Comparison of ENCODE assay signal across 32 mouse cellular contexts in genomic region chr3:116060320-116060719, GRCm38 (mm10). TPM values are rescaled to one million over a fixed set of nuclear protein-coding genes. Genes with fewer than 3 reads are reported as not detected.
DNase-seq lines count a peak whose midpoint lies in the region; ATAC-seq and TF ChIP-seq lines count a peak whose summit lies in the region.
"Had no signal": no experiment of that assay in that cellular context is flagged by ENCODE, and none has a peak within 500 bp of the region (broad histone marks: within the 10 kb centered on the region; RNA-seq: fewer than 3 reads in every experiment).

No protein-coding gene starts in this region.

- no peaks in the 10 kb centered on the region for H3K4me1 ChIP-seq in forebrain, embryonic 15.5 days
- no peaks in the 10 kb centered on the region for H3K4me1 ChIP-seq in forebrain, embryonic 12.5 days
- H3K4me1 ChIP-seq in hindbrain, embryonic 15.5 days (replicated peaks) = no peaks in the 10 kb centered on the region; the same call in 1 of the 2 replicates
- no peaks in the 10 kb centered on the region for H3K4me1 ChIP-seq in hindbrain, embryonic 10.5 days (replicated peaks)
- H3K4me1 ChIP-seq: embryonic facial prominence, embryonic 10.5 days; embryonic facial prominence, embryonic 13.5 days; heart, embryonic 10.5 days; heart, embryonic 13.5 days had no signal

- 0 out of 2 replicates have a peak overlapping the region, but pooled peaks have one; percentile 7 for H3K27ac ChIP-seq in forebrain, embryonic 15.5 days (replicated peaks)
- no peak overlapping the region for H3K27ac ChIP-seq in forebrain, embryonic 12.5 days
- 0 out of 2 replicates have a peak overlapping the region, but pooled peaks have one; percentile 18 for H3K27ac ChIP-seq in hindbrain, embryonic 15.5 days (replicated peaks)
- no peak overlapping the region for H3K27ac ChIP-seq in hindbrain, embryonic 10.5 days
- H3K27ac ChIP-seq: embryonic facial prominence, embryonic 10.5 days; embryonic facial prominence, embryonic 13.5 days; gastrocnemius, adult 2 months; heart, embryonic 10.5 days; heart, embryonic 13.5 days had no signal

- no peak overlapping the region for H3K9ac ChIP-seq in forebrain, embryonic 15.5 days (replicated peaks)
- no peak overlapping the region for H3K9ac ChIP-seq in forebrain, embryonic 12.5 days
- no peak overlapping the region for H3K9ac ChIP-seq in hindbrain, embryonic 15.5 days
- H3K9ac ChIP-seq: embryonic facial prominence, embryonic 13.5 days; heart, embryonic 13.5 days had no signal

- H3K9me3 ChIP-seq in forebrain, embryonic 15.5 days = no peaks in the 10 kb centered on the region
- H3K9me3 ChIP-seq in forebrain, embryonic 12.5 days = no peaks in the 10 kb centered on the region
- no peaks in the 10 kb centered on the region for H3K9me3 ChIP-seq in hindbrain, embryonic 15.5 days
- H3K9me3 ChIP-seq in hindbrain, embryonic 10.5 days = no peaks in the 10 kb centered on the region
- H3K9me3 ChIP-seq: embryonic facial prominence, embryonic 10.5 days; embryonic facial prominence, embryonic 13.5 days; heart, embryonic 10.5 days; heart, embryonic 13.5 days had no signal

- H3K36me3 ChIP-seq in forebrain, embryonic 15.5 days = no peaks in the 10 kb centered on the region
- no peaks in the 10 kb centered on the region for H3K36me3 ChIP-seq in forebrain, embryonic 12.5 days (replicated peaks)
- no peaks in the 10 kb centered on the region for H3K36me3 ChIP-seq in hindbrain, embryonic 15.5 days
- H3K36me3 ChIP-seq in hindbrain, embryonic 10.5 days = no peaks in the 10 kb centered on the region
- H3K36me3 ChIP-seq: embryonic facial prominence, embryonic 10.5 days; embryonic facial prominence, embryonic 13.5 days; heart, embryonic 10.5 days; heart, embryonic 13.5 days had no signal

- no peak for DNase-seq in hindbrain, embryonic 10.5 days (ENCODE audit: low spot score)
- DNase-seq in brain, adult 2 months (ENCODE audit: low read depth, low spot score) = peak; percentile 27
- peak; percentile 56 for DNase-seq in brain, embryonic 14.5 days (ENCODE audit: low read depth)
- no peak for DNase-seq in T-cell, adult 2 months (ENCODE audit: low spot score)
- DNase-seq in cerebellum, postnatal 25 days = no peak
- DNase-seq: adrenal gland, adult 8-10 months; adrenal gland, postnatal 25 days; cerebellum, adult 11 months; cerebellum, adult 2 months; cerebellum, adult 9-11 months; cerebellum, postnatal 36 days; embryo, embryonic 11 days; gastrocnemius, adult 2 months; gastrocnemius, postnatal 14 days; heart, adult 18-20 months; heart, postnatal 14 days; heart, postnatal 4 days; kidney, adult 18-20 months; kidney, adult 9 months had no signal

- 0 out of 2 replicates have a peak, but pooled peaks have one; percentile 38 for ATAC-seq in forebrain, embryonic 15.5 days (replicated peaks)
- ATAC-seq in forebrain, embryonic 12.5 days (ENCODE audit: low FRiP score) = no peak
- no peak for ATAC-seq in hindbrain, embryonic 15.5 days (ENCODE audit: low FRiP score, low read depth)
- ATAC-seq: activated CD4-positive, CD25-positive, alpha-beta regulatory T cell, adult 4 months; CD4-positive, CD25-positive, alpha-beta regulatory T cell, adult 4 months; hindbrain, embryonic 16.5 days; inflammation-experienced regulatory T-cells, adult 6 months; intestine, embryonic 16.5 days had no signal

- no peak overlapping the region for H3K4me2 ChIP-seq in forebrain, embryonic 15.5 days (replicated peaks)
- no peak overlapping the region for H3K4me2 ChIP-seq in forebrain, embryonic 12.5 days
- H3K4me2 ChIP-seq in hindbrain, embryonic 15.5 days = no peak overlapping the region
- H3K4me2 ChIP-seq: embryonic facial prominence, embryonic 13.5 days; heart, embryonic 13.5 days had no signal

- no peak for TF ChIP-seq POLR2A in brain, embryonic 14.5 days (IDR thresholded peaks at IDR 0.05; ENCODE audit: borderline replicate concordance, extremely low read depth, insufficient read depth, insufficient read length, poor library complexity, severe bottlenecking)

- H3K27me3 ChIP-seq in forebrain, embryonic 15.5 days = no peaks in the 10 kb centered on the region
- H3K27me3 ChIP-seq in forebrain, embryonic 12.5 days = no peaks in the 10 kb centered on the region
- H3K27me3 ChIP-seq in hindbrain, embryonic 15.5 days = no peaks in the 10 kb centered on the region
- H3K27me3 ChIP-seq in hindbrain, embryonic 10.5 days (ENCODE audit: insufficient read depth, poor library complexity, severe bottlenecking) = no peaks in the 10 kb centered on the region
- H3K27me3 ChIP-seq: embryonic facial prominence, embryonic 13.5 days; heart, embryonic 13.5 days had no signal

- no peak for TF ChIP-seq CTCF in brain, embryonic 14.5 days (IDR thresholded peaks at IDR 0.05; ENCODE audit: borderline replicate concordance, extremely low read depth, insufficient read depth, insufficient read length)

- whole genome bisulfite sequencing in forebrain, embryonic 15.5 days = 25% methylated on average over 5 of the region's 5 CpGs
- WGBS in forebrain, embryonic 12.5 days = 50% methylated on average over 5 of the region's 5 CpGs
- 40% methylated on average over 5 of the region's 5 CpGs for WGBS in hindbrain, embryonic 15.5 days
- WGBS in hindbrain, embryonic 10.5 days = 73% methylated on average over 5 of the region's 5 CpGs

- no peak overlapping the region for H3K4me3 ChIP-seq in forebrain, embryonic 15.5 days
- no peak overlapping the region for H3K4me3 ChIP-seq in forebrain, embryonic 12.5 days (replicated peaks)
- H3K4me3 ChIP-seq in hindbrain, embryonic 15.5 days = no peak overlapping the region
- H3K4me3 ChIP-seq in hindbrain, embryonic 10.5 days = no peak overlapping the region
- H3K4me3 ChIP-seq: embryonic facial prominence, embryonic 10.5 days; embryonic facial prominence, embryonic 13.5 days; erythroblast, embryonic 14.5 days; gastrocnemius, adult 2 months; heart, embryonic 10.5 days; heart, embryonic 13.5 days had no signal

RNA-seq across cellular contexts. Expression of gene Extl2, which starts 53.1 kb away (rescaled TPM):
- polyA plus RNA-seq in forebrain, embryonic 15.5 days (2015; fragmentation: Nextera tagmentation; extraction: Ambion mirVana) = 23.4 and 24.6 TPM in 2 replicates
- polyA plus RNA-seq in forebrain, embryonic 12.5 days (2016; fragmentation: Nextera tagmentation; extraction: Ambion mirVana) = 22.0 and 22.4 TPM in 2 replicates
- polyA plus RNA-seq in hindbrain, embryonic 15.5 days (2015; fragmentation: Nextera tagmentation; extraction: Ambion mirVana) = 35.1 and 35.6 TPM in 2 replicates
- polyA plus RNA-seq in hindbrain, embryonic 10.5 days (2016; fragmentation: Nextera tagmentation; extraction: Ambion mirVana) = 20.7 and 23.6 TPM in 2 replicates
- 8.6 and 12.5 TPM in 2 replicates for polyA plus RNA-seq in brain, embryonic 14.5 days (2012; rRNA removed)
- polyA plus RNA-seq: erythroblast, embryonic 14.5 days had no signal

RNA-seq across cellular contexts. Expression of gene Slc30a7, which starts 53.1 kb away (rescaled TPM):
- polyA plus RNA-seq in forebrain, embryonic 15.5 days (2015; fragmentation: Nextera tagmentation; extraction: Ambion mirVana) = 16.6 and 20.7 TPM in 2 replicates
- polyA plus RNA-seq in forebrain, embryonic 12.5 days (2016; fragmentation: Nextera tagmentation; extraction: Ambion mirVana) = 20.3 and 24.2 TPM in 2 replicates
- polyA plus RNA-seq in hindbrain, embryonic 15.5 days (2015; fragmentation: Nextera tagmentation; extraction: Ambion mirVana) = 16.7 and 21.0 TPM in 2 replicates
- polyA plus RNA-seq in hindbrain, embryonic 10.5 days (2016; fragmentation: Nextera tagmentation; extraction: Ambion mirVana) = 21.0 and 26.4 TPM in 2 replicates
- polyA plus RNA-seq in brain, embryonic 14.5 days (2012; rRNA removed) = 21.8 and 26.4 TPM in 2 replicates

Comparison
In these comparisons a context has a peak if more than half of its experiments do, and no peak if none do; other contexts are left out.
1. H3K27ac ChIP-seq: peak in forebrain, embryonic 15.5 days (single experiment) and hindbrain, embryonic 15.5 days (single experiment); none in forebrain, embryonic 12.5 days (single experiment) and hindbrain, embryonic 10.5 days (single experiment).
2. DNase-seq: peak in brain, adult 2 months (single experiment) and brain, embryonic 14.5 days (single experiment); none in hindbrain, embryonic 10.5 days (single experiment), T-cell, adult 2 months (single experiment) and cerebellum, postnatal 25 days (0 of 2).